Mouse (Mus musculus) liver, embryonic 15.5 days (tissue): Measurements from ENCODE around the gene Fgfr2. TPM values are rescaled to one million over a fixed set of nuclear protein-coding genes. Genes with fewer than 3 reads are reported as not detected.

Experiments used
- ATAC-seq: fragments of 200-750 bp; cut with Nextera tagmentation; 2 replicates; pipeline ENCODE4 v1.8.0; 2017; ENCODE audit warnings: moderate number of reproducible peaks, mild to moderate bottlenecking, moderate library complexity; ENCODE audit not compliant: insufficient read depth
- H3K27ac ChIP-seq: fragments of 300-500 bp; sonication (generic); replicated peaks from 2 replicates; pipeline ENCODE4 v1.5.1; 2015; ENCODE audit warnings: mild to moderate bottlenecking, inconsistent platforms
- H3K27me3 ChIP-seq: fragments of 300-500 bp; sonication (generic); 2 replicates; pipeline ENCODE4 v1.6.1; 2015; ENCODE audit warnings: mild to moderate bottlenecking, inconsistent platforms
- H3K36me3 ChIP-seq: fragments of 300-500 bp; sonication (generic); replicated peaks from 2 replicates; pipeline ENCODE4 v1.6.1; 2015; ENCODE audit warnings: moderate library complexity, mild to moderate bottlenecking, inconsistent platforms
- H3K4me1 ChIP-seq: fragments of 300-500 bp; sonication (generic); replicated peaks from 2 replicates; pipeline ENCODE4 v1.6.1; 2015; ENCODE audit warnings: inconsistent platforms
- H3K4me2 ChIP-seq: fragments of 300-500 bp; sonication (generic); 2 replicates; pipeline ENCODE4 v1.6.1; 2015; ENCODE audit warnings: moderate library complexity, mild to moderate bottlenecking, inconsistent platforms
- H3K4me3 ChIP-seq: fragments of 300-500 bp; sonication (generic); replicated peaks from 2 replicates; pipeline ENCODE4 v1.5.1; 2015; ENCODE audit warnings: mild to moderate bottlenecking, inconsistent platforms
- H3K9ac ChIP-seq: fragments of 300-500 bp; sonication (generic); 2 replicates; pipeline ENCODE4 v1.6.1; 2015; ENCODE audit warnings: moderate library complexity, mild to moderate bottlenecking, inconsistent platforms
- H3K9me3 ChIP-seq: fragments of 300-500 bp; sonication (generic); replicated peaks from 2 replicates; pipeline ENCODE4 v1.6.1; 2016; ENCODE audit warnings: inconsistent platforms
- WGBS: fragments of 180-500 bp; shearing (Covaris S2); methylation state at CpG from one replicate; pipeline ENCODE4 v1.1.7; 2015; ENCODE audit warnings: mixed read lengths; ENCODE audit not compliant: insufficient replicate concordance; 5-methylcytosine and 5-hydroxymethylcytosine counted together
- polyA plus RNA-seq: library from polyadenylated mRNA; unstranded; fragments of >200 nt; fragmentation: Nextera tagmentation; extraction: Ambion mirVana; gene quantifications from 2 replicates; pipeline ENCODE4 v1.2.1, GENCODE M21; 2015

The Fgfr2 gene
- polyA plus RNA-seq, 1 experiment from 2014 or later = 10.5 TPM

- H3K4me3 ChIP-seq = no peak overlapping the region
- H3K9me3 ChIP-seq = no peaks in the 10 kb centered on the region
- H3K36me3 ChIP-seq = no peaks in the 10 kb centered on the region
- no peak overlapping the region for H3K9ac ChIP-seq
- H3K27me3 ChIP-seq = peaks cover 20% of the 10 kb centered on the region
- no peak overlapping the region for H3K27ac ChIP-seq
- 55% methylated on average over 2 of the region's 2 CpGs for WGBS
- H3K4me2 ChIP-seq = no peak overlapping the region
- H3K4me1 ChIP-seq = peaks cover 10% of the 10 kb centered on the region
- ATAC-seq = no peak
These were observed 801.7 kb downstream of the Fgfr2 start for GRCm38 (mm10) chr7:132321392-132321958.

GRCm38 (mm10) chr7:132317036-132317541 lies 806.1 kb downstream of the Fgfr2 start, which contains the start of gene Chst15:
TSS of gene Chst15 (minus strand) at chr7:132317228.
- peak; percentile 32 for ATAC-seq

DNA sequence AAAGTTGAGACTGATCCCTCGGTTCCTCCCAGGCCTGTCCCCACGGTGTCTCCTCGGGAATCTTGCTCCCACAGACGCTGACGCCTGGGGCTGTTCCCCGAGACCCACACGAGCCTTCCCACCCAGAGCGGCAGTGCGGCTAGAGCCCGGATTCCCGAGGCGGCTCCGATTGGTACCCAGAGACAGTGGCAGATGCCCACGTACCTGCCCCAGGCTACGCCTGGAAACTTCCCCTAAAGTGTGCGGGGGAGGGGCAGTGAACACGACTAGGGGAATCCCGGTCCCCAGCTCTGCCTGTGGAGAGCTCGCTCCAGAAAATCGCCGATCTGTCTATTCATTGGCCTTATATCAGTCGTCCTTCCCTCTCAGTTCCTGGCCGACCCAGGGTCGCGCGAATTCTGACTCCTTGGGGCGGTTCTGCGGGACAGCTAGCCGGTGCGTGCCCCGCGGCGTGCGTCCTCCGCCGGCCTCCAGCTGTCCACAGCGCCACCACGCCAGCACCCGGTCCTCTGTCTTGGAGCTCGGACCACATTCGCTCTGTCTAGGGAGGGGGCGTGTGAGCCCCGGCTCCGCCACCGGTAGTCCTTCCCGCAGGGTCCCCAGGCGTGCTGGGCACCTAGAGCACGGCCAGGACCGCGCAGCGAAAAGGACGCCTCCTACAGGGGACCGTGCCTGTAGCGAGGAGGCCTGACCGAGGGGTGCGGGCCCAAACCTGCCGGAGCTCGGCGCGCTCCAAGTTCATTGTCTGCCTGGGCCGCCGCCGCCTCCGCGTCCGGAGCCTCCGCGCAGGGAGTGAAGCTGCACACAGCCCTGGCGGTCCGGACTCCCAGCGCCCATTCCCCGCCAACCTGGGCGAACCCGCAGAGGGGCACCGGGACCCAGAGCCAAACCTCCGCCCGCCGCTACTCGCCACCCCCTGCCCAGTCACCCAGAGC lies 806.8 kb downstream of the Fgfr2 start:
- H3K27me3 ChIP-seq = peaks cover 49% of the 10 kb centered on the region
- peak; percentile 47 for ATAC-seq
- peak overlapping the region; percentile 71 for H3K27ac ChIP-seq
- H3K4me1 ChIP-seq = peaks cover 29% of the 10 kb centered on the region
- peak overlapping the region; percentile 81 for H3K4me2 ChIP-seq
- WGBS = under 1% methylated on average over 79 of the region's 79 CpGs
- H3K4me3 ChIP-seq = peak overlapping the region; percentile 63
- H3K36me3 ChIP-seq = no peaks in the 10 kb centered on the region
- no peaks in the 10 kb centered on the region for H3K9me3 ChIP-seq
- peak overlapping the region; percentile 55 for H3K9ac ChIP-seq

More at GRCm38 (mm10) chr7:132317036-132317541, 806.1 kb downstream of the Fgfr2 start, which contains the start of gene Chst15:
- Histone ChIP-seq H3K4me2 (peak within 1 kb of the TSS; percentile 81), H3K9ac (peak within 1 kb of the TSS; percentile 55), H3K27me3 (peaks cover 49% of the 10 kb centered on the region), H3K36me3 (no peaks in the 10 kb centered on the region), H3K4me1 (peaks cover 29% of the 10 kb centered on the region), H3K27ac (peak within 1 kb of the TSS; percentile 71), H3K9me3 (no peaks in the 10 kb centered on the region), H3K4me3 (peak within 1 kb of the TSS; percentile 63)
- under 1% methylated on average over 34 of the region's 34 CpGs for WGBS

DNA sequence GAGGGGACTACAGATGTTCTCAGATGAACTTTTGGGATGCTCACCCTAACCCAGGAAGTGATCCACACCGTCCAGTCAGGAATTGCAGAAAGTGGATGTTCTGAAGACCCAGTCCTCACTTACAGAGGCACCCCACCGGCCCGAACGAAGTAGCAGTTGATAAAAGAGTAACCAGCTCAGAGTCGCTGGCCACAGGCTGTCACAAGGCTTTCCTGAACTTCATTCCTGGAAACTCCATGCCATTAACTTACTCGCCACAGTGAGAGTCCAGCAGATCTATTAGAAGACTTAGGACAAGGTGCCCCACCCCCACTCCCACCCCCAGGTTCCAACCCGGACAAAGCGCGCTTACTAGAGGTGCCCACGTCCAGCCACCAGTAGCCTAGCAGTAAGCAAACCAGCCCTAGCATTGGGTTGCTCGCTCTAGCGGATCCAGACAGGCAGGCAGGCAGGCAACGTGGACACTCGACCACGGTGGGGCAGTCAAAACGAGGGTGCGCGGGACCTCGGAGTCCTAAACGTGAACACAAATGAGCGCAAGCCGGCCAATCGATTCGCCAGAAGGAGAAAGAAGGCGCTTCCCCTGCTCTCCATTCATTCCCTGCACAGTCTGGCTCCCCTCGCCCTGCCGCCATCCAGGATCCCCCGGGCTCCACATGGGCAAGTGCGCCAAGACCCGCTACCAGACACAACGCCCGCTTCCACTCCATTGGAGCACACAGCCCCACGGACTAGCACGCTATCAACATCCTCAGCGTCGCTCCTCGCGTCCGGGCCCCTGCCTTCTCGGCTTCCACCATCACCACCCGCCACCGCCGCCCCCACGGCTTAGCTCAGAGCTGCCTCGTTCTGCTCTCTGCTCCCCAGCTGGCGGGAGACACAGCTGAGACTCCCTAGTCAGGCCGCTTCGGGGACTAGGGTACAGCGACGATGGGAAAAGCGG lies 807.7 kb downstream of the Fgfr2 start:
- peak overlapping the region; percentile 63 for H3K4me3 ChIP-seq
- no peaks in the 10 kb centered on the region for H3K9me3 ChIP-seq
- 2% methylated on average over 51 of the region's 51 CpGs for WGBS
- no peak overlapping the region; the same call in 1 of the 2 replicates for H3K27ac ChIP-seq
- peaks cover 49% of the 10 kb centered on the region for H3K27me3 ChIP-seq
- H3K4me2 ChIP-seq = peak overlapping the region; percentile 81
- no peaks in the 10 kb centered on the region for H3K36me3 ChIP-seq
- ATAC-seq = peak; percentile 27; the same call in 1 of the 2 replicates
- peaks cover 29% of the 10 kb centered on the region for H3K4me1 ChIP-seq
- H3K9ac ChIP-seq = peak overlapping the region; percentile 55

GRCm38 (mm10) chr7:132312396-132312795 lies 810.8 kb downstream of the Fgfr2 start:
- H3K4me1 ChIP-seq = peaks cover 30% of the 10 kb centered on the region
- H3K27me3 ChIP-seq = peaks cover 38% of the 10 kb centered on the region
- H3K9ac ChIP-seq = no peak overlapping the region
- H3K27ac ChIP-seq = no peak overlapping the region
- H3K4me2 ChIP-seq = no peak overlapping the region
- H3K4me3 ChIP-seq = no peak overlapping the region
- 37% methylated on average over 8 of the region's 8 CpGs for WGBS
- ATAC-seq = no peak
- H3K36me3 ChIP-seq = no peaks in the 10 kb centered on the region
- no peaks in the 10 kb centered on the region for H3K9me3 ChIP-seq

- Histone ChIP-seq H3K4me2 (no peak overlapping the region), H3K9ac (no peak overlapping the region), H3K9me3 (no peaks in the 10 kb centered on the region), H3K4me3 (no peak overlapping the region), H3K36me3 (no peaks in the 10 kb centered on the region), H3K27me3 (0 out of 2 replicates have a peak, but pooled peaks cover 2% of the 10 kb centered on the region), H3K27ac (no peak overlapping the region), H3K4me1 (peaks cover 34% of the 10 kb centered on the region)
- no peak; the same call in 1 of the 2 replicates for ATAC-seq
- 49% methylated on average over 5 of the region's 5 CpGs for WGBS
These were observed 814.5 kb downstream of the Fgfr2 start for GRCm38 (mm10) chr7:132308537-132309191.

DNA sequence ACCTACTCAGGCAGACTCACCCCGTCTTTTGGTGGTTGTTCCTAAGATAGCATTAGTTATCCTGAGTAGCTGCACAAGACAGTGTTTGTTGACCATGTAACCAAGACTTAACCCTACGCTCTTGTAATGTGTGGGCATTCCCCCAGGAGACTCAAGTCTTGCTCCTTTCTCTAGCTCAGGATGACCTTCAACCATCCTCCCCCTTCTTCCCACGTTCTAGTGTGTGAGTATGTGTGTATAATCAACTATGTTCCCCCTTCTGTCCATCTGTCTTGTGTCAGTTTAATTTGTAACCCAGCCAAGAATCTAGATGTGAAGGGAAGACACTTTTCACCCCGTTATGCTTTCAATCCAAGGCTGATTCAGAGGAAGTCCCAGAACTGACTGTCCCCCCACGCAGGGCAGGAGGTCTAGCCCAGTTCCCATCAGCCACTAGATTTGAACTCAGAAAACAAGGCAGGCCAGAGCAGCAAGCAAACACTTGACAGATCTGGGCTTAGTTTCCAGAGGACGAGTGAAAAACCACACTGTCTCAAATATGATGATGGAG lies 815.4 kb downstream of the Fgfr2 start:
- 51% methylated on average over 6 of the region's 6 CpGs for WGBS
- H3K27ac ChIP-seq = no peak overlapping the region
- H3K4me1 ChIP-seq = peaks cover 37% of the 10 kb centered on the region
- no peaks in the 10 kb centered on the region for H3K9me3 ChIP-seq
- no peaks in the 10 kb centered on the region for H3K36me3 ChIP-seq
- H3K9ac ChIP-seq = no peak overlapping the region
- H3K27me3 ChIP-seq = no peaks in the 10 kb centered on the region
- no peak overlapping the region for H3K4me2 ChIP-seq
- no peak for ATAC-seq
- no peak overlapping the region for H3K4me3 ChIP-seq

DNA sequence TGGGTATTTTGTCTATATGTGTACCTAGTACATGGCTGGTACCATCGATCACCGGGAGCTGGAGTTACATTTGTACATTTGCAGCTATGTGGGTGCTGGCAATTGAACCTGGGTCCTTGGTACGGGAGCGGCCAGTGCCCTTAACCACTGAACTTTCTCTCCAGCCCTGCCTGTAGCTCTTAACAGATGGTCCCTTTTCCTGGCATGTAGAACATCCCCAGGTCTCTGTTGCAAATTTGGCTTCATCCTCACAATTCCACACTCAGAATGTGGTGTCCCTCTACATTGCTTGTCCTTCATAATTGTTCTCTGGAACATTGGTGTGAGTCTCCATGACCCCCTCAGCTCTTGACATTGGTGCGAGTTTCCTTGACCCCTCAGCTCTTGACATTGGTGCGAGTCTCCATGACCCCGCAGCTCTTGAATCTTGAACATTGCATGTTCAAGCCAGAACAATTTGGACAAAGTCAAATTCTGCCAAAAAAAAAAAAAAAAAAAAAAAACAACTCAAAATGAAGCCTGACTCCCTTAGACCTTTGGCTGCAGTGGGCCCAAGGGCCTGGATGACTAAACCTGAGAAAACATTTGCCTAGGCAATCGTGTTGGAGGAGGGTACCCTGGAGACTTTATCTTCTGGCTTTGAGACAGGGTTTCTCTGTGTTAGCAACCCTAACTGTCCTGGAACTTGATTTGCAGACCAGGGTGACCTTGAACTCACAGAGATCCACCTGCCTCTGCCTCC lies 816.3 kb downstream of the Fgfr2 start:
- no peaks in the 10 kb centered on the region for H3K9me3 ChIP-seq
- no peak overlapping the region for H3K4me3 ChIP-seq
- ATAC-seq = no peak
- no peak overlapping the region for H3K9ac ChIP-seq
- H3K4me2 ChIP-seq = no peak overlapping the region
- WGBS = 74% methylated on average over 8 of the region's 8 CpGs
- peaks cover 31% of the 10 kb centered on the region for H3K4me1 ChIP-seq
- no peak overlapping the region for H3K27ac ChIP-seq
- H3K27me3 ChIP-seq = no peaks in the 10 kb centered on the region
- H3K36me3 ChIP-seq = no peaks in the 10 kb centered on the region

GRCm38 (mm10) chr7:132305492-132306375 lies 817.4 kb downstream of the Fgfr2 start:
- no peak for ATAC-seq
- Histone ChIP-seq H3K36me3 (no peaks in the 10 kb centered on the region), H3K9ac (no peak overlapping the region), H3K4me1 (peaks cover 31% of the 10 kb centered on the region), H3K4me3 (no peak overlapping the region), H3K4me2 (no peak overlapping the region), H3K27me3 (no peaks in the 10 kb centered on the region), H3K9me3 (no peaks in the 10 kb centered on the region), H3K27ac (no peak overlapping the region)
- WGBS = 45% methylated on average over 5 of the region's 5 CpGs
